In genomic region chr10:120391971-120392716, GRCm38 (mm10) we compare ENCODE assay signal across 13 mouse cellular contexts.
DNase-seq lines count a peak whose midpoint lies in the region; ATAC-seq and TF ChIP-seq lines count a peak whose summit lies in the region.
"Had no signal": no experiment of that assay in that cellular context is flagged by ENCODE, and none has a peak within 500 bp of the region (broad histone marks: within the 10 kb centered on the region; RNA-seq: fewer than 3 reads in every experiment).

No protein-coding gene starts in this region.

- no peak; the same call in 1 of the 2 replicates for ATAC-seq in kidney, embryonic 15.5 days (replicated peaks; ENCODE audit: low FRiP score)
- ATAC-seq in hindbrain, postnatal 0 days: no peak
- no peak for ATAC-seq in liver, postnatal 0 days
- ATAC-seq: inflammation-experienced regulatory T-cells, adult 6 months had no signal

- H3K9me3 ChIP-seq in kidney, embryonic 15.5 days (replicated peaks): no peaks in the 10 kb centered on the region
- no peaks in the 10 kb centered on the region for H3K9me3 ChIP-seq in hindbrain, postnatal 0 days (ENCODE audit: low read length)
- H3K9me3 ChIP-seq in liver, postnatal 0 days (ENCODE audit: low read length): no peaks in the 10 kb centered on the region
- H3K9me3 ChIP-seq: heart, embryonic 12.5 days; megakaryocyte, embryonic 14.5 days had no signal

- peak; percentile 6; the same call in 1 of the 2 replicates for TF ChIP-seq CTCF in brain, embryonic 14.5 days (IDR thresholded peaks at IDR 0.05; ENCODE audit: borderline replicate concordance, extremely low read depth, insufficient read depth, insufficient read length)
- peak; percentile 41; the same call in 1 of the 2 replicates for TF ChIP-seq CTCF in hindbrain, postnatal 0 days (IDR thresholded peaks at IDR 0.05; ENCODE audit: low read depth)
- no peak for TF ChIP-seq CTCF in liver, postnatal 0 days (IDR thresholded peaks at IDR 0.05; ENCODE audit: low read depth)

- TF ChIP-seq EP300 in liver, postnatal 0 days (IDR thresholded peaks at IDR 0.05; ENCODE audit: low read depth): no peak

- H3K27ac ChIP-seq in kidney, embryonic 15.5 days: peak overlapping the region; percentile 85
- H3K27ac ChIP-seq in hindbrain, postnatal 0 days: no peak overlapping the region
- H3K27ac ChIP-seq in liver, postnatal 0 days (ENCODE audit: low read depth): no peak overlapping the region

- H3K27me3 ChIP-seq in kidney, embryonic 15.5 days: no peaks in the 10 kb centered on the region
- H3K27me3 ChIP-seq in hindbrain, postnatal 0 days (ENCODE audit: insufficient read depth, low read length): no peaks in the 10 kb centered on the region
- no peaks in the 10 kb centered on the region for H3K27me3 ChIP-seq in liver, postnatal 0 days (ENCODE audit: insufficient read depth, low read length)
- H3K27me3 ChIP-seq: heart, embryonic 12.5 days; megakaryocyte, embryonic 14.5 days had no signal

- H3K36me3 ChIP-seq in kidney, embryonic 15.5 days: no peaks in the 10 kb centered on the region
- no peaks in the 10 kb centered on the region for H3K36me3 ChIP-seq in hindbrain, postnatal 0 days (ENCODE audit: insufficient read depth, low read length)
- no peaks in the 10 kb centered on the region for H3K36me3 ChIP-seq in liver, postnatal 0 days (replicated peaks; ENCODE audit: insufficient read depth, low read length)
- H3K36me3 ChIP-seq: heart, embryonic 12.5 days had no signal

- 24% methylated on average over 14 of the region's 14 CpGs for WGBS in kidney, embryonic 15.5 days
- 40% methylated on average over 14 of the region's 14 CpGs for WGBS in hindbrain, postnatal 0 days
- 65% methylated on average over 14 of the region's 14 CpGs for WGBS in liver, postnatal 0 days (ENCODE audit: insufficient replicate concordance)

- no peak overlapping the region for H3K9ac ChIP-seq in kidney, embryonic 15.5 days
- no peak overlapping the region for H3K9ac ChIP-seq in hindbrain, postnatal 0 days (replicated peaks; ENCODE audit: low read length)
- H3K9ac ChIP-seq in liver, postnatal 0 days (replicated peaks): no peak overlapping the region
- H3K9ac ChIP-seq: heart, embryonic 12.5 days had no signal

- peaks cover 85% of the 10 kb centered on the region for H3K4me1 ChIP-seq in kidney, embryonic 15.5 days
- H3K4me1 ChIP-seq in hindbrain, postnatal 0 days (ENCODE audit: insufficient read depth, low read length): peaks cover 8% of the 10 kb centered on the region
- peaks cover 9% of the 10 kb centered on the region; the same call in 1 of the 2 replicates for H3K4me1 ChIP-seq in liver, postnatal 0 days (ENCODE audit: insufficient read depth)

- no peak for DNase-seq in kidney, postnatal 10 days
- DNase-seq in brain, embryonic 14.5 days (ENCODE audit: low read depth): no peak
- DNase-seq in hindbrain, postnatal 0 days (ENCODE audit: low spot score): no peak
- no peak for DNase-seq in liver, postnatal 0 days
- DNase-seq in cerebellum, postnatal 10 days: no peak
- no peak for DNase-seq in left cerebral cortex, postnatal 4 days
- DNase-seq: adrenal gland, postnatal 14 days; lung, adult 18-20 months; right cerebral cortex, postnatal 14 days had no signal

- H3K4me2 ChIP-seq in kidney, embryonic 15.5 days: peak overlapping the region; percentile 47
- H3K4me2 ChIP-seq in hindbrain, postnatal 0 days (ENCODE audit: low read depth, low read length): no peak overlapping the region; the same call in 1 of the 2 replicates
- H3K4me2 ChIP-seq in liver, postnatal 0 days (ENCODE audit: low read depth, low read length): 0 out of 2 replicates have a peak overlapping the region, but pooled peaks have one; percentile 49

- no peak overlapping the region for H3K4me3 ChIP-seq in kidney, embryonic 15.5 days (replicated peaks)
- no peak overlapping the region for H3K4me3 ChIP-seq in hindbrain, postnatal 0 days (ENCODE audit: low read length)
- H3K4me3 ChIP-seq in liver, postnatal 0 days (ENCODE audit: low read depth, low read length): no peak overlapping the region
- H3K4me3 ChIP-seq: heart, embryonic 12.5 days; megakaryocyte, embryonic 14.5 days had no signal

- intact Hi-C loops in left cerebral cortex, postnatal 4 days (cut with DNase I): no loop called here

- TF ChIP-seq POLR2A in brain, embryonic 14.5 days (IDR thresholded peaks at IDR 0.05; ENCODE audit: borderline replicate concordance, extremely low read depth, insufficient read depth, insufficient read length, poor library complexity, severe bottlenecking): no peak
